Mouse (Mus musculus): ENCODE measurements around the gene Plxnb2.

Gene Plxnb2

GRCm38 (mm10) chr15:89178954-89179629 is 1.5 kb downstream of the Plxnb2 start:
- DNase-seq: peak; percentile 92 to 96

GRCm38 (mm10) chr15:89178260-89178860 is 2.2 kb downstream of the Plxnb2 start:
- no peak for DNase-seq

DNA sequence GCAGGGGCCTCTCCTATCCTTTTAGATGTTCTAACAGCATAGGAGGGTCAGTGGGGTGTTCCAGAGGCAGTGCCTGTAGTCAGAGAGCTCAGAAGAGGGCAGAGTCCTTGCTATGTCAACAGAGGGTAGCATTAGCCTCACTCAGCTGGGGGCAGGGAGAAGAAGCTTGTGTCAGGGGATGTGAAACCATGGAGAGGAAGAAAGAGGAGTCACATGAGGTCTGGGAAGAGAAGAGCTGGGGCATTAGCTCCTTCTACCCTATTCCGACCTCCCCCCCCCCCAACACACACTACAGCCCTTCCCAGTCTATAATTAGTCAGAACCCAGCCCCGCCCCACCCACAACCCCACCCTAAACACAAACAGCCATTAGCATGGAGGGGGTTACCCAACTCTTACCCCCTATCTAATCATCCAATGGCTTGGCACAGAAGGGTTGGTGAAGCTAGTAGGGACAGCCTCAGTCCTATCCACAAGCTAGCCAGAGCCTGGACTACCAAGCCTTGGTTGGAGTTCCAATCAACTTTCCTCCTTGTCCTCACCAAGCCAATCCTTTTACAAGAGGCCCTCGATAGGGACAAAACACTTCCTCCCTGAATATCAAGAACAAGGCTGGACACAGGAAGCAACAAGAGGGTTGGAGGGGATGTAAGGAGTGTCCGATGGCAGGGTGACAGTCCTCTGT is 2.9 kb downstream of the Plxnb2 start:
- peak; percentile 54 to 56 for DNase-seq

- DNase-seq: peak; percentile 94 to 96
These were observed 3.5 kb downstream of the Plxnb2 start for GRCm38 (mm10) chr15:89177121-89177520.

GRCm38 (mm10) chr15:89175411-89176155 is 5.0 kb downstream of the Plxnb2 start:
- DNase-seq: no peak

GRCm38 (mm10) chr15:89174889-89175339 is 5.7 kb downstream of the Plxnb2 start:
- DNase-seq: peak in 1 of 2 experiments; percentile 58

DNA sequence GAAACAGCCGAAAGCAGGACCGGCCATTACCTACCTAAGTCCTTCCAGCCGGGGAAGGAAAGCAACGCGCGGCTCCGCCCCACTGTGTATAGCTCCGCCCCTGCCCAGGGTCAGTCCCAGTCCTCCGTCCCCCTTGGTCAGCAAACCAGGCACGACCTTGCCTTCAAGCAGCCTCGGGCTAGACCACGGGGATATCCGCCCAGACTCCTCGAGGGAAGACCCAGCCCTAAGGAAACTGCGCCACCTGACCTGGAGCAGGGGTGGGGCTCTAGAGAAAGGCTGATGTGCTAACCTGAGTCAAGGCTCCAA is 6.7 kb downstream of the Plxnb2 start:
- peak; percentile 92 to 93 for DNase-seq

DNA sequence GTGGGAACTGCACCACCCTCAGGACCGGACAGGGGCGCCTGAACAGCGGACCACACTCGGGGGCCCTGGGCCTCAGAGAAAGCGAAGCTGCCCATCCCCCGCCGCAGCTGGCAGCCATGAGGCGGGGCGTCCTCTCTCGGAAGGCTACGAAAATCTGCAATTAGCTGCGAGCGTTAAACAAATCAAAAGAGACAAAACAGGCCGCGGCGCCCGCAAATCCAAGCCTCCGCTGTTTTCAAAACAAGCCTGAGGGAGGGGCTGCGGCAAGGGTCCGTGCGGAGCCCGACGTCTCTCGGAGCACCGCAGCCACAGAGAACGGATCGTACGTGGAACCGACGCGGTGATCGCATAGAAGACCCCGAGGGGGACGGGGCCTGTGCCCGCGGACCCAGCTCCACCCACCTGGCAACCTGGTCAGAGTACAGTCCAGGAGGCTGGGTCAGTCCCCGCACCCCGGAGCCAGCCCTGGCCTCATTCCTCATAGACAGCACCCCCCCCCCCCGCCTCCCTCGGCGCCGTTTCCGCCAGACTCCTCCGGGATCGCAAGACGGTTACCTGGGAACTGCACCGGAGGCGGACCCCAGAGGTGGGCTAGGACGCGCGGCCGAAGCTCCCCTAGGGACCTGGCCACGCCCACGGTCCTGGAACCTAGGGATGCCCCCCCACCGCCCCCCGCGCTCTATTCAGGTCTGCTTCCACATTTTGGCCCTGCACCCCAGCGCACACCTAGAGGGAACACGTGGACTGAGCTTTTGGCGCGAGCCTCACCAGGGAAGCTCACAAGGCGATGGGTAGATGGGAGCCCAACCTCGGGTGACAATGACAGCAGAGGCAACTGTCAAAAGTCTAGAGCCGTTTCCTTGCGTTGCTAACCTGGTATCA is 7.3 kb downstream of the Plxnb2 start:
- peak; percentile 86 to 88 for DNase-seq

- no peak for DNase-seq
These were observed 8.2 kb downstream of the Plxnb2 start for GRCm38 (mm10) chr15:89172276-89172935.

DNA sequence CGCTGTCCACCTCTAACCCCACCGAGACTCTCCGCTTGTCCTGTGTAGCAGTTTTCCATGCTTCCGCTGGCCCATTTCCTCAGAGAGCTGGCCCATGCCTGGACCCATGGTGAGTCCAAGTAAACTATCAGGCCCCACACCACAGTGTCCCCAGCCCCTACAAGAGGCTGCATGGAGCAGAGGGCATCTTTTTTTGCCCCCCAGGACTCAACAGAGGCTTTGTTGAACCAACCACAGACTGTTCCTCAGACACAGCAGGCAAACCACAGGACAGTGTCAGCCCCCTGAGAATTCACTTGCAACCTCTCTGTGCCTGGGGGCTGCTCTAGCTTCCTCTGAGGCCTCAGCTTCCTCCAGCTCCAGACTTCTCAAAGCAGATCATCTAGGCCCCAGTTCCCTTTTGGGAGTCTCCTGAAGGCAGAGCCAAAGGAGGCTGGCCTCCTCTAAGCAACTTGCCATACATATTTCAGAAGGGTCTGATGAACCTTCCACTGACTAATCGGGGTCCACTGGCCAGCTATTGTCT is 9.0 kb downstream of the Plxnb2 start:
- no peak for DNase-seq

GRCm38 (mm10) chr15:89170102-89170501 is 10.5 kb downstream of the Plxnb2 start:
- peak; percentile 80 to 83 for DNase-seq

GRCm38 (mm10) chr15:89169431-89169830 is 11.2 kb downstream of the Plxnb2 start:
- peak; percentile 94 to 96 for DNase-seq

DNA sequence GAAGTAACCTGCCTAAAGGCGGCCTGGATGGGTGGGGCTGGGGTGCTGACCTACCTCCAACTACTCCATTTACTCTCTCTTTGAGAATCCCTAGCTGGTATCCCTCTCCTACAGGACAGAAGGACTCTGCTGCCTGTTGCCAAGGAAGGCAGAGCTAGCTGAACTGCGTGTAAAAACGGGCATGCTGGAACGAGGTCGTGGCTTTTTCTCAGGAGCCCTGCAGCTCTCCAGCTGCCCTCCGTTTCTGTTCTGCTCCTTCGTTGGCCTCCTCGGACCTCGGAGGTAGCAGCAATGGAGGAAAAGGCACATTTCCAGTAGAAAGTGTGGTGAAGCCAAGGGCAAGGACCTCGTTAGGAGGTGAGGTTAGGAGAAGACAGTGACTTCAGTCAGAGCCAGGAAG is 11.7 kb downstream of the Plxnb2 start:
- DNase-seq: no peak

- no peak for DNase-seq
These were observed 15.1 kb downstream of the Plxnb2 start for GRCm38 (mm10) chr15:89165478-89165877.

DNA sequence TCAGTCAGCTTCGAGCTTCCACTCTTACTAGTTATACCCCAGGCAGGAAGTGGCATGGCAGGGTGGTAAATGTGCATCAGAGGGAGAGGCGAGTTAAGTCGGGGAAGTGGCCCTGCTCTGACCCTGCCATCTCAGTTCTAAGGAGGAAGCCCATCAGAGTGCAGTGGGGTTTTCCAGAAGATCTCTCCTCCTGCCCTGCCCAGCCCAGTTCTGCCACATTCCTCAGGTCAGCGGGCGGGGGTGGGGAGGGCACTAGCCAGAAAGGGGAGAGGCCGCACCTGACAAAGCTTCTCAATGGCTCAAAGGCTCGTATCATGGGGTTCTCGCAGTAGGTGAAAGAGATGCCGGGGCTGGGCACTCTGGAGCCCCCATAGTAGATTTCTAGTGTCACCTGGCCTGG is 19.2 kb downstream of the Plxnb2 start:
- no peak for DNase-seq

DNA sequence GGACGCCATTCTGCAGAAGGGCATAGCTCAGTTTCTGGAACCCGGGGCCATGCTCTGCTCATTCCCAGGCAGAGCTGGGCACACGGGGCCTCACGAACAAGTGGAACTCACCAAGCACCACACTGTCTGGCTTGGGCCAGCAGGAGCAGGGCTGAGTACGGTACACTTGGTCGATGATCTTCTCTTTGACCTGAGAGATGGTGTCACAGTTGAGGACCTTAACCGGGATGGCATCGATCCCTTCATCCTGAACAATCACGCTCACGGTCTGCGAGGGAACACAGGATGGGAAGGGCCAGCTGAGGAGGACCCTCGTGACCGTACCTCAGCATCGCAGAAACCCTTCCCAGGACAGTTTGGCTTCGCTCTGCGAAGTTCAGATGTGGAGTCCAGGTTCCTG is 22.1 kb downstream of the Plxnb2 start:
- DNase-seq: no peak

GRCm38 (mm10) chr15:89157954-89158353 is 22.6 kb downstream of the Plxnb2 start:
- peak; percentile 76 to 90 for DNase-seq

- DNase-seq: no peak
These were observed 28.3 kb downstream of the Plxnb2 start for GRCm38 (mm10) chr15:89152312-89152711.

DNA sequence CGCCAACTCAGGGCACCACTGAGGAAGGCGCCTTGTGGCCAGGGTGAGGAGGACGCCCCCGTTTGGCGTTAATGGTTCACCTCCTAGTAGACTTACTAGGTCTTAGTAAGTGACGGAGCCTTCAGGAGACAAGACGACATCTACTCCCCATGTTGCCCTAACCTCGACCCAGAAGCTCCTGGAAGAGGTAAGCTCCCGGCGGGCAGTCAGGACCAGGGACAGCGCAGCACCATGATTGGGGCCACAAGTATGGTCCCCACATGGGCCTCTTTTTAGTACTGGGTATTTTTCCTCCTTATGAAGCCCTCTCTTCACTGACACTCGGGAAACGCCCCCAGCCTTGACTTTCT is 30.6 kb downstream of the Plxnb2 start:
- DNase-seq: peak in 1 of 2 experiments; percentile 73

GRCm38 (mm10) chr15:89149271-89150040 is 31.1 kb downstream of the Plxnb2 start, which contains the start of gene Mapk11:
TSS of gene Mapk11 (minus strand) at chr15:89149628.
- peak; percentile 54 to 73 for DNase-seq

Data from kidney, postnatal 36 days (tissue).